Mouse (Mus musculus) thymus, postnatal 14 days (tissue): ENCODE measurements around the gene Vegfb.

ENCODE experiments used
- DNase-seq: peaks from one replicate; pipeline ENCODE4 v3.0.0; 2021

Vegfb gene

GRCm38 (mm10) chr19:6987061-6987903 is at the start of gene Vegfb:
Gene Vegfb (minus strand): TSS chr19:6987651.
- DNase-seq: peak; percentile 85

- DNase-seq: no peak
These were observed 46.6 kb upstream of the Vegfb start for GRCm38 (mm10) chr19:7034006-7034405.

GRCm38 (mm10) chr19:7029531-7029930 is 42.1 kb upstream of the Vegfb start:
- DNase-seq: no peak

GRCm38 (mm10) chr19:7020224-7020641 is 32.8 kb upstream of the Vegfb start:
- peak; percentile 83 for DNase-seq

GRCm38 (mm10) chr19:7019191-7019590 is 31.7 kb upstream of the Vegfb start, which contains the start of gene Fermt3:
Gene Fermt3 (minus strand): TSS chr19:7019469.
- peak; percentile 91 for DNase-seq

GRCm38 (mm10) chr19:7018546-7018945 is 31.1 kb upstream of the Vegfb start:
- DNase-seq: peak; percentile 37

GRCm38 (mm10) chr19:7017541-7018457 is 30.3 kb upstream of the Vegfb start:
- peak; percentile 71 for DNase-seq

- DNase-seq: no peak
These were observed 27.2 kb upstream of the Vegfb start for GRCm38 (mm10) chr19:7014481-7015135.

GRCm38 (mm10) chr19:7013984-7014383 is 26.5 kb upstream of the Vegfb start:
- no peak for DNase-seq

- no peak for DNase-seq
These were observed 25.0 kb upstream of the Vegfb start for GRCm38 (mm10) chr19:7012426-7012825.

- DNase-seq: no peak
These were observed 19.6 kb upstream of the Vegfb start for GRCm38 (mm10) chr19:7006892-7007593.

GRCm38 (mm10) chr19:6999360-7000063 is 12.1 kb upstream of the Vegfb start:
- no peak for DNase-seq

- peak; percentile 47 for DNase-seq
These were observed 10.4 kb upstream of the Vegfb start for GRCm38 (mm10) chr19:6997721-6998290.

GRCm38 (mm10) chr19:6996006-6996405 is 8.6 kb upstream of the Vegfb start, which contains the start of the genes Nudt22 and Trpt1:
Gene Nudt22 (minus strand): TSS chr19:6996117.
Gene Trpt1 (plus strand): TSS chr19:6996131.
- peak; percentile 70 for DNase-seq

- DNase-seq: peak; percentile 26
These were observed 8.0 kb upstream of the Vegfb start for GRCm38 (mm10) chr19:6995255-6995991.

- DNase-seq: peak; percentile 2
These were observed 7.0 kb upstream of the Vegfb start for GRCm38 (mm10) chr19:6994489-6994888.

GRCm38 (mm10) chr19:6994002-6994401 is 6.6 kb upstream of the Vegfb start:
- peak; percentile 3 for DNase-seq

GRCm38 (mm10) chr19:6993011-6993770 is 5.7 kb upstream of the Vegfb start:
- DNase-seq: peak; percentile 4
